Mouse (Mus musculus): Measurements from ENCODE around the gene Igsf3.

The Igsf3 gene

GRCm38 (mm10) chr3:101461046-101461445, 84.2 kb downstream of the Igsf3 start:
- no peak for DNase-seq

GRCm38 (mm10) chr3:101461816-101462215, 84.9 kb downstream of the Igsf3 start:
- DNase-seq: no peak

- DNase-seq: peak; percentile 80
Observed at GRCm38 (mm10) chr3:101462294-101462693, 85.4 kb downstream of the Igsf3 start.

- peak; percentile 64 for DNase-seq
Observed at GRCm38 (mm10) chr3:101463491-101463890, 86.6 kb downstream of the Igsf3 start.

GRCm38 (mm10) chr3:101469675-101470074, 92.8 kb downstream of the Igsf3 start:
- DNase-seq: no peak

- no peak for DNase-seq
Observed at GRCm38 (mm10) chr3:101471881-101472280, 95.0 kb downstream of the Igsf3 start.

- DNase-seq: no peak
Observed at GRCm38 (mm10) chr3:101481951-101482350, 105.1 kb downstream of the Igsf3 start.

GRCm38 (mm10) chr3:101483256-101483983, 106.5 kb downstream of the Igsf3 start:
- DNase-seq: no peak

GRCm38 (mm10) chr3:101486054-101486765, 109.3 kb downstream of the Igsf3 start:
- DNase-seq: no peak

- DNase-seq: no peak
Observed at GRCm38 (mm10) chr3:101487436-101487835, 110.6 kb downstream of the Igsf3 start.

GRCm38 (mm10) chr3:101488204-101488603, 111.3 kb downstream of the Igsf3 start:
- no peak for DNase-seq

- no peak for DNase-seq
Observed at GRCm38 (mm10) chr3:101490515-101490914, 113.6 kb downstream of the Igsf3 start.

GRCm38 (mm10) chr3:101492908-101493307, 116.0 kb downstream of the Igsf3 start:
- DNase-seq: no peak

- peak; percentile 83 for DNase-seq
Observed at GRCm38 (mm10) chr3:101493937-101494459, 117.1 kb downstream of the Igsf3 start.

GRCm38 (mm10) chr3:101497432-101498030, 120.6 kb downstream of the Igsf3 start:
- DNase-seq: no peak

- DNase-seq: no peak
Observed at GRCm38 (mm10) chr3:101499906-101500305, 123.0 kb downstream of the Igsf3 start.

GRCm38 (mm10) chr3:101500393-101501051, 123.6 kb downstream of the Igsf3 start:
- no peak for DNase-seq

- DNase-seq: no peak
Observed at GRCm38 (mm10) chr3:101501611-101502010, 124.7 kb downstream of the Igsf3 start.

GRCm38 (mm10) chr3:101502086-101502760, 125.3 kb downstream of the Igsf3 start:
- no peak for DNase-seq

GRCm38 (mm10) chr3:101506179-101506578, 129.3 kb downstream of the Igsf3 start:
- DNase-seq: peak; percentile 84

GRCm38 (mm10) chr3:101506970-101507702, 130.3 kb downstream of the Igsf3 start:
- no peak for DNase-seq

- DNase-seq: no peak
Observed at GRCm38 (mm10) chr3:101507766-101508165, 130.9 kb downstream of the Igsf3 start.
